Mouse (Mus musculus) adrenal gland, postnatal 36 days (tissue): Measurements from ENCODE around the gene Uqcrq. TPM values are rescaled to one million over a fixed set of nuclear protein-coding genes. Genes with fewer than 3 reads are reported as not detected.

Experiments
- DNase-seq, 2 experiments: peaks; one replicate each; pipeline ENCODE4 v3.0.0; 2021; ENCODE audit warnings: mixed read lengths in 1 of 2
- microRNA-seq: library from miRNA; unstranded; fragments of <30 nt; microRNA quantifications from one replicate; pipeline ENCODE4 v1.2.0, GENCODE M21; 2021
- total RNA-seq, 2 experiments: library from RNA; stranded (reverse); gene quantifications; 2 replicates each; pipeline ENCODE4 v1.2.3; 2021

Uqcrq gene
- total RNA-seq, 2 experiments from 2014 or later = 1,132 to 1,289 TPM

GRCm38 (mm10) chr11:53418048-53418447 is 12.6 kb downstream of the Uqcrq start:
- DNase-seq = no peak

GRCm38 (mm10) chr11:53413871-53414270 is 16.8 kb downstream of the Uqcrq start:
- no peak for DNase-seq

GRCm38 (mm10) chr11:53411738-53412137 is 18.9 kb downstream of the Uqcrq start:
- DNase-seq = peak in 1 of 2 experiments; percentile 18

GRCm38 (mm10) chr11:53403638-53404037 is 27.0 kb downstream of the Uqcrq start:
- no peak for DNase-seq

GRCm38 (mm10) chr11:53393856-53394255 is 36.8 kb downstream of the Uqcrq start:
- DNase-seq = no peak

- DNase-seq = no peak
Measured at GRCm38 (mm10) chr11:53383758-53384428, 46.7 kb downstream of the Uqcrq start.

GRCm38 (mm10) chr11:53378918-53379317 is 51.7 kb downstream of the Uqcrq start:
- peak in 1 of 2 experiments; percentile 8 for DNase-seq

Small RNA genes within 50 kb of the gene (microRNA-seq; reads per million reads assigned to microRNA genes)
- gene Mir6920 = not detected

Other genes with a start within 250 kb of the Uqcrq start
- 100 to 1,000 TPM; 172 to 250 TPM for gene Hspa4, start 130.4 kb downstream of the Uqcrq start, total RNA-seq
- 10 to 100 TPM; 11.0 to 13.3 TPM for gene Zcchc10, start 106.2 kb downstream of the Uqcrq start, total RNA-seq
- 100 to 1,000 TPM; 157 to 207 TPM for gene Aff4, start 80.0 kb downstream of the Uqcrq start, total RNA-seq
- gene Leap2, start 7.7 kb downstream of the Uqcrq start, total RNA-seq = not detected
- 1 to 10 TPM; 3.3 to 4.0 TPM for gene Gdf9, start 192 bp upstream of the Uqcrq start, total RNA-seq
- gene Gm10447, start 26.3 kb upstream of the Uqcrq start, total RNA-seq = under 1 TPM; 0.16 to 0.17 TPM
- gene Shroom1, start 26.4 kb upstream of the Uqcrq start, total RNA-seq = 1 to 10 TPM; 2.5 to 6.0 TPM
- gene Gm9837, start 39.6 kb upstream of the Uqcrq start, total RNA-seq = not detected
- not detected for gene Gm9945, start 49.3 kb upstream of the Uqcrq start, total RNA-seq
- gene Sowaha, start 49.4 kb upstream of the Uqcrq start, total RNA-seq = under 1 TPM; 0.20 to 0.30 TPM
- 10 to 100 TPM; 35.0 to 42.6 TPM for gene Sept8, start 88.4 kb upstream of the Uqcrq start, total RNA-seq
- 10 to 100 TPM; 24.1 to 31.1 TPM for gene Kif3a, start 136.5 kb upstream of the Uqcrq start, total RNA-seq
- gene Il4, start 187.8 kb upstream of the Uqcrq start, total RNA-seq = not detected
- not detected for gene Il13, start 203.9 kb upstream of the Uqcrq start, total RNA-seq